Mouse (Mus musculus): ENCODE results near the gene Fv1.

The Fv1 gene

DNA sequence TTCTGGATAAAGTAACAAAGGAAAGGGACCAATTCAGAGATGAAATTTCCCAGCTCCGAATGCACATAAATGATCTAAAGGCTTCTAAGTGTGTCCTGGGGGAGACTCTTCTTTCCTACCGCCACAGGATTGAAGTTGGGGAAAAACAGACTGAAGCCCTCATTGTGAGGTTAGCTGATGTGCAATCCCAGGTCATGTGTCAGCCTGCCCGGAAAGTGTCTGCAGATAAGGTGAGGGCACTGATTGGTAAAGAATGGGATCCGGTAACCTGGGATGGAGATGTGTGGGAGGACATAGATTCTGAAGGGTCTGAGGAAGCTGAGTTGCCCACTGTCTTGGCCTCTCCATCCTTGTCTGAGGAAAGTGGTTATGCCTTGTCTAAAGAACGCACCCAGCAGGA lies 459 bp downstream of the Fv1 start:
- H3K27me3 ChIP-seq (ENCODE audit: control insufficient read depth, insufficient read depth, low read length, poor library complexity, severe bottlenecking), result no peaks in the 10 kb centered on the region
- no peak for DNase-seq (ENCODE audit: low read depth, low spot score)
- no peaks in the 10 kb centered on the region; the same call in 1 of the 2 replicates for H3K36me3 ChIP-seq (ENCODE audit: control insufficient read depth, insufficient read depth, low read length, poor library complexity, severe bottlenecking)

DNA sequence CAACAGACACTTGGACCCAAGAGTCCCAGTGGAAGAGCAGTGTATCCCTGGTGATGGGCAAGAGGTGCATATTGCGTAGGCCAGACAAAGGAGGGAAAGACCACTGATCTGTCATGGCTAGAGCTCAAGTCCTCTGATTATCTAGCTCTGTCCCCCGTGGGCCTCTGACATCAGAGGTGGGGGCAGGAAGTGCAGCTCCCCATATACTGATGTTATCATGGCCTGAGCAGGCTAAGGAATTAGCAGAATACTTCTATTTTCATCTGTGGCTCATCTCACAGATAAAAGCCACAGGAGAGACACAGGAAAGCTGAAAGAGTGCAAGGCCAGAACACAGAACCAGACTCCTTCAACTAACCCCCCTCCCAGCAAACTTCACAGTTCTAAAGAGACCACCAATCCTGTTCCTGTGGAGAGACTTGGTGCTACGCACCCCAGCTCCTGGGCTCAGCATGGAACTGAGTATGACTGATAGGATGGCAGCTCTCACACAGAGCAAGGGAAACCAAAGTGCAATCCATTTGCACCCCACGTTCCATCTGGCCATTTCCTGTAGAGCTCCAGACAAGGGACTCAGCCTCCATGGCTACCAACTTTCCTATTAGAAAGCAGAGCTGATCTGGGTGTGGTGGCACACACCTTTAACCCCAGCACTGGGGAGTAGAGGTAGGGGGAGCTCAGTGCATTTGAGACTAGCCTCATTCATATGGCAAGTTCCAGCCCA lies 7.2 kb downstream of the Fv1 start:
- Histone ChIP-seq H3K27me3 (ENCODE audit: control insufficient read depth, insufficient read depth, low read length, poor library complexity, severe bottlenecking) (no peaks in the 10 kb centered on the region), H3K36me3 (ENCODE audit: control insufficient read depth, insufficient read depth, low read length, poor library complexity, severe bottlenecking) (peaks cover 10% of the 10 kb centered on the region; the same call in 1 of the 2 replicates)
- DNase-seq (ENCODE audit: low read depth, low spot score), result no peak

DNA sequence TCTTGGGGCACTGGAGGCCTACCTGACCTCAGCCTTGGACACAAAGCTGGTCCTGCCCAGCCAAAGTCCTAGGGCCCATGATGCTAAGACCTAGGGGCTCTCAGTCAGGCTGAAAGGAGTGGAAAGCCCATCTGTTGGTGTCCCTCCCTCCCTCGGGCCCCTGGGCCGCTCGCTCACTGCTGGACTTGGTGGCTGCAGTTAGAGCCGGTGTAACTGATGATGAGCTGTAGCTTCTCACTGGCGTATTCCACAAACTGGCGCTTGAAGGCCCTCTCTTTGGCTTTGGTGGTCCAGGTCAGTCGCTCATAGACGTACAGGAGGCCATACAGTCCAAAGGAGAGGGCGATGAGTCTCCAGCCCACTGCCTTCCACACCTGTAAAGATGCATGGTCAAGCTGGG lies 9.8 kb downstream of the Fv1 start:
- Histone ChIP-seq H3K27me3 (ENCODE audit: control insufficient read depth, insufficient read depth, low read length, poor library complexity, severe bottlenecking) (no peaks in the 10 kb centered on the region), H3K36me3 (ENCODE audit: control insufficient read depth, insufficient read depth, low read length, poor library complexity, severe bottlenecking) (peaks cover 16% of the 10 kb centered on the region)
- no peak for DNase-seq (ENCODE audit: low read depth, low spot score)

DNA sequence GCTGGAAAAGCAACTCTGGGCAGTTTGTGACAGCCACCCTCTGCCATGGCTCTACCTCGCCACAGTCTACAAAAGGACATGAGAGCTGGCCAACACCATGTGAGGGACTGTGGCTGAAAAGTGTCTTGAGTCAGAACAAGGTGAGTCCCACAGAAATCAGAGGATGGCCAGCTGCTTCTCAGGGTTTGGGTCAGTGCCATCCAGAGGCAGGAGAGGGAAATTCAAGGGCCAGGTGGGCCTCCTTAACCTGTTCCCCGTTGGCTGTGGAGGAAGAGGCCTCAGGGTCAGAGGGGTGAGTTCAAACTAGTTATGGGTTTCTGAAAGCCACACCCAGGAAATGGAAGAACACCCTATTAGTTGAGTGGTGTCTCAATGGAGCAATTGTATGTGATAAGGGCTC lies 10.7 kb downstream of the Fv1 start:
- no peak for DNase-seq (ENCODE audit: low read depth, low spot score)
- no peaks in the 10 kb centered on the region for H3K27me3 ChIP-seq (ENCODE audit: control insufficient read depth, insufficient read depth, low read length, poor library complexity, severe bottlenecking)
- H3K36me3 ChIP-seq (ENCODE audit: control insufficient read depth, insufficient read depth, low read length, poor library complexity, severe bottlenecking), result peaks cover 16% of the 10 kb centered on the region

DNA sequence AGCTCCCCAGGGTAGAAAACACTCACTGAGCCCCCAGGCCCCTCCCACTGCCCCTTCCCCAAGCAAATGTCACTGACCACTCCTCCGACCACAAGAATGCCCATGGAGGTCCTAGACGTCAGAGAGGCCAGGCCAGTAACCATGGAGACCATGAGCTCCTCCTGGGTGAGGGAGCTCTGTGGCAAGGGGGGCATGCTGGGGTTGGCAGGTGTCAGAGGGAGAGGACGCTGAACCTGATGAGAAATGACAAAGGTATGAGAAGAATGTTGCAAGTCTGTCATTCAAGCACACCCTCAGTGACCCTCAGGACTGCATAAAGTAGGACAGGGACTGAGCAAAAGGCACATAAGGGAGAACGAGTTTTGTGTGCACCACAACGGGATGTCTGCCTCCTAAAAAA lies 11.1 kb downstream of the Fv1 start:
- Histone ChIP-seq H3K36me3 (ENCODE audit: control insufficient read depth, insufficient read depth, low read length, poor library complexity, severe bottlenecking) (peaks cover 16% of the 10 kb centered on the region), H3K27me3 (ENCODE audit: control insufficient read depth, insufficient read depth, low read length, poor library complexity, severe bottlenecking) (no peaks in the 10 kb centered on the region)
- DNase-seq (ENCODE audit: low read depth, low spot score), result no peak

DNA sequence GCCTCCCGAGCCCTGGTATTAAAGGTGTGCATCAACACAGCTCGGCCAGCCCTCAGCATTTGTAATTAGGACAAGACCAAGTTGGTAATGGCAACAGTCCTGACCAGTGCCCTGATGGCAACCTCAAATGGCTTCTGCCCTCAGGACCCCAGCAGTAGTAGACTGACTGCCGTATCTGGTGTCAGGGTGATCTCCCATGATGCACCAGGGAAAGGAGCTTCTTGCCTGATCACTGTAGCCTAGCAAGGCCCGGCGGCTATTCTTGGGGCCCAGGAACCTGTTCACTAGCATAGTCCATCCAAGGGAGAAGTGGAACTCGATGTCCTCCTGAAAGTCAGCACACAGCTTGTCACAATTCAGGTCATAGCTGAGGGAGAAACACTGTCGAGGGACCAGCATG lies 13.0 kb downstream of the Fv1 start:
- peaks cover 20% of the 10 kb centered on the region for H3K36me3 ChIP-seq (ENCODE audit: control insufficient read depth, insufficient read depth, low read length, poor library complexity, severe bottlenecking)
- no peak for DNase-seq (ENCODE audit: low read depth, low spot score)
- no peaks in the 10 kb centered on the region for H3K27me3 ChIP-seq (ENCODE audit: control insufficient read depth, insufficient read depth, low read length, poor library complexity, severe bottlenecking)

DNA sequence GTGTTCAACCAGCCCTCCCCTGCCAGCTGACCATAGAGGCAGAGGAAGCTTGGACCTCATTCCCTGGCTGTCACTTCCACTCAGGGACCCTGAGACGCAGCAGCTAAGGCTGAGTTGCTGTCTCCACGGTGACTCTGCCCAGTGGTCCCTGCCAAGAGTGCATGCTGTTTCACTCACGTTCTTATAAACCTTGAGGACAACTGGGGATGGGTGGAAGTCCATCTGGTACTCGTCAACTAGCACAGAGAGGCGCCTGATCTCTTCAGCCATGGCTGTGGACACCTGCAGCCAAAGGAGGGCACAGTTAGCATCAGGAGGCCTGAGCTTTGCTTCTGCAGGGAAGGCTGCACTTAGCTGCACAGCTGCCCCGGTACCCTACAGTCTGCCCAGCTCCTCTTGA lies 14.3 kb downstream of the Fv1 start:
- Histone ChIP-seq H3K36me3 (ENCODE audit: control insufficient read depth, insufficient read depth, low read length, poor library complexity, severe bottlenecking) (peaks cover 20% of the 10 kb centered on the region), H3K27me3 (ENCODE audit: control insufficient read depth, insufficient read depth, low read length, poor library complexity, severe bottlenecking) (no peaks in the 10 kb centered on the region)
- DNase-seq (ENCODE audit: low read depth, low spot score), result no peak

DNA sequence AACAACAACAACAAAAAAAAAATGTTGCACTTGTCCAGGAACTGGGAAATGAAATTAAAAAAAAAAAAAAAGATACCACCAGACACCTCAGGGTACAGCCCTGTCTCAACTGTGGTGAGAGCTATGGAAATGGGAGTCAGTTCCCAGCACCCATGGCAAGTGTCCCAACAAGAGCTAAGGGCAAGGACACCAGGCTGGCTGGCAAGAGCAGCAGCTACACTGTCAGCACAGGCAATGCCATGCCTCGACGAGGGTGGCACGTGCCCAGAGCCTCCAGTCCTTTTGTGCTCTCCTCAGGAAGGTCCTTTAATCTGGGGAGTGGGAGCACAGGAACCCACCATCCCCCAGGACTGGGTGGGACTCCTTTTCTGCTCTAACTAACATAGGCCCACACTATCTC lies 15.4 kb downstream of the Fv1 start:
- Histone ChIP-seq H3K36me3 (ENCODE audit: control insufficient read depth, insufficient read depth, low read length, poor library complexity, severe bottlenecking) (peaks cover 16% of the 10 kb centered on the region), H3K27me3 (ENCODE audit: control insufficient read depth, insufficient read depth, low read length, poor library complexity, severe bottlenecking) (no peaks in the 10 kb centered on the region)
- DNase-seq (ENCODE audit: low read depth, low spot score), result no peak

DNA sequence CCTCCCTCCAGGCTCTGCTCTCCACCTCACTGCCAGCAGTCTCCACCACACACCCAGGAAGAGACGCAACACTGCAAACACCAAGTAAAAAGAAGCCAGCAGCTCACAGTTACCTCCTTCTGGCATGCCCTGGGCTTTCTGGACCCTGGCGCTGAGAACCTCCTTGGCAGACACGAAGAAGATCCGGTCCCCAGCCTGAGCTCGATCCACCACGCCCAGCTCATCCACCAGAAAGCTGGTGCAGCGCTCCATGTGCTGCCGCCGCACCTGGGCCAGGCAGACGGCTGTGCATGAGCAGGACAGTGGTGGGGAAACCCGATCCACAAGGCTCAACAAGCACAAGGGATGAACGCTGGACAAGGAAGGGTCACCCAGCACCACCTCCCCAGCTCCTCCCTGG lies 17.4 kb downstream of the Fv1 start:
- Histone ChIP-seq H3K27me3 (ENCODE audit: control insufficient read depth, insufficient read depth, low read length, poor library complexity, severe bottlenecking) (no peaks in the 10 kb centered on the region), H3K36me3 (ENCODE audit: control insufficient read depth, insufficient read depth, low read length, poor library complexity, severe bottlenecking) (peaks cover 14% of the 10 kb centered on the region)
- no peak for DNase-seq (ENCODE audit: low read depth, low spot score)

DNA sequence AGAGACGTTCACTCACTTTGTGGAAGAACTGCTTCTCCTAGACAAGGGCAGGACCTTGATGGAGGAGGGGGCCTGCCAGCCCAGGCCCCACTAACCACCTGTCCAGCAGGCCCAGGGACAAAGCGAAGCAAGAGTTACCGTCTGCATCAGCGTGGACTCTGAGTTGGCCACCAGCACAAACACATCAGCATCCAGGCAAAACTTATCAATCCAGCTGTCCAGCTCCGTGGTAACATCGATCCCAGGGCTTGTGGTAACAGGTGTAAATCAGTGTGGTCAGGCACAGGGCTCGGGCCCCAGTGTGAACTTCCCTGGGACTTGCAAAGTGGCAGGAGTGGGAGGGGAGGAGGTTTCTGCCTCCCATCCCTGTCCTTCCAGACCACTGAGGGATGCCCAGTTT lies 18.5 kb downstream of the Fv1 start:
- no peak for DNase-seq (ENCODE audit: low read depth, low spot score)
- Histone ChIP-seq H3K36me3 (ENCODE audit: control insufficient read depth, insufficient read depth, low read length, poor library complexity, severe bottlenecking) (peaks cover 10% of the 10 kb centered on the region), H3K27me3 (ENCODE audit: control insufficient read depth, insufficient read depth, low read length, poor library complexity, severe bottlenecking) (no peaks in the 10 kb centered on the region)

DNA sequence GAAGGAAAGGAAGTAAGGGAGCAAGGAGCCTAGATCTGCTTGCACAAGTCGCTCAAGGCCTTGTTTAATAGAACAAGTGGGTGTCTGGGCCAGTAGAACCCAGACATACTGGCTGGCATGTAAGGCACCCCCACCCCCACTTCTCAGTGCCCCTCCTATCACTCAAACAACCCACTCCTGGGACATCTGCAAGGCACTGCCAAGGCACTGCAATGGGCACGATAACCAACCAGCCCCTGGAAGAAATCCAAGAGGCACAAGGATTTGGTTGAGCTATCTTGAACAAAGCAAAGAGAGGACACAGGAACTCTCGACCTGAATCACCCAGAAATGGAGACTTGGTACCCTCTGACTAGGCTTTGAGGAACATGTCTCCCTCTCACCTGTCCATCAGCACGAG lies 19.5 kb downstream of the Fv1 start:
- no peaks in the 10 kb centered on the region for H3K27me3 ChIP-seq (ENCODE audit: control insufficient read depth, insufficient read depth, low read length, poor library complexity, severe bottlenecking)
- no peak for DNase-seq (ENCODE audit: low read depth, low spot score)
- peaks cover 12% of the 10 kb centered on the region for H3K36me3 ChIP-seq (ENCODE audit: control insufficient read depth, insufficient read depth, low read length, poor library complexity, severe bottlenecking)

DNA sequence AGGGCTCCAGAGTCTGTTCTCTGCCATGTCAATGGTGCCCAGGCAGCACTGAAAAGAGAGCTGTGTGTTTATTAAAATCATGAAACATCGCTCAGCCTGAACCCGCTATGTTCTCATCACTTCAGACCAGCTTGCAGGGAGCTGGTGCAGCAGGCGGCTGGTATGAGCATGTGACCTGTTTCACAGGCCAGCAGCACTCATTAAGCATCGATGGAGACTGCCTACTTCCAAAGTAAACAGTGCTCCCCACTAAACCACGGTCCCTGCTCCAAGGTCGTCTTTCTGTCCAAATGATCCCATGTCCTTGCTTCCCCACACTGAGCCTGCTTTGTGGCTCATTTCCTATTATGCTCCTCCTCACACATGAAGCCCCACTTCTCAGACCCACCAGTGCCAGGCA lies 21.6 kb downstream of the Fv1 start:
- H3K36me3 ChIP-seq (ENCODE audit: control insufficient read depth, insufficient read depth, low read length, poor library complexity, severe bottlenecking), result peaks cover 13% of the 10 kb centered on the region
- no peaks in the 10 kb centered on the region for H3K27me3 ChIP-seq (ENCODE audit: control insufficient read depth, insufficient read depth, low read length, poor library complexity, severe bottlenecking)
- no peak for DNase-seq (ENCODE audit: low read depth, low spot score)

DNA sequence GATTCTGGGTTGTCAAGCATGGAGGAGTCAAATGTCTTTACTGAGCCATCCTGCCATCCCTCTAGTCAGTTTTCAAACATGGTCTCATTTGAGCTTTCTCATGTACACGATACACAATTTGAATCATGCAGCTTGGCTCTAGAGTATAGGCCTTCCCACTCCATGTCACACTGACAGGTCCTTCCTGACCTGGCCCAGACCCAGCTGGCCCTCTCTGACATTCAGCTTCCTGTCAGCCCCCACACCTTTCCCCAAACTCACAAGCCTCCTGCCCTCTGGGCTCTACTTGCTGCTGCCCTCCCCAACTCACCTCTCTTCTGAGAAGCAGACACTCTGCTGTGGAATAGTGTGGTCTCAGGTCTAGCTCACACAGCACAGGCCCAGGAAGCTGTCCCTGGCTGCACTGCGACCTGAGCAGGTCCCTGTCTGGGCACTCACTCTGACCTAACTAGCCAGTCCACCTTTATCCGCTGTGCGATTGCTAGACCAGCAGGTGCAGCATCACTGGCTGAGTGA lies 27.1 kb downstream of the Fv1 start:
- Histone ChIP-seq H3K36me3 (ENCODE audit: control insufficient read depth, insufficient read depth, low read length, poor library complexity, severe bottlenecking) (peaks cover 11% of the 10 kb centered on the region), H3K27me3 (ENCODE audit: control insufficient read depth, insufficient read depth, low read length, poor library complexity, severe bottlenecking) (no peaks in the 10 kb centered on the region)
- DNase-seq (ENCODE audit: low read depth, low spot score), result no peak

DNA sequence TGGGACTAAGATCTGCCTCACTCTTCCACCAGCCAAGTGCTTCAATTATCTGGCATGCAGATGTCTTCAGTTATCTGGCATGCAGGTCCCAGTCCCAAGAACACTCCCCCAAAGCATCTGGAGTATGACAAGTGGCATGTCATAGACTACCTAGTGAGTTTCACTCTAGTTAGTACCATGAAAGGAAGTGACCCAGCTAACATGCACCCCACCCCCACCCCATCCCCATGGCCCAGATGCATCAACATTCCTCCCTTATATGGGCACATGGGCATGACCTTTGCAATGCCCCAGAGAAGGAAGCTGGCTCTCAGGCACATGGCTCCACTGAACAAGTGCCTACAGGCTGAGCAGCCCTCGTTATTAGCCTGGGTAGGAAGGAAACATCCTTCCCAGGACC lies 27.6 kb downstream of the Fv1 start:
- no peaks in the 10 kb centered on the region for H3K27me3 ChIP-seq (ENCODE audit: control insufficient read depth, insufficient read depth, low read length, poor library complexity, severe bottlenecking)
- H3K36me3 ChIP-seq (ENCODE audit: control insufficient read depth, insufficient read depth, low read length, poor library complexity, severe bottlenecking), result peaks cover 10% of the 10 kb centered on the region
- no peak for DNase-seq (ENCODE audit: low read depth, low spot score)

DNA sequence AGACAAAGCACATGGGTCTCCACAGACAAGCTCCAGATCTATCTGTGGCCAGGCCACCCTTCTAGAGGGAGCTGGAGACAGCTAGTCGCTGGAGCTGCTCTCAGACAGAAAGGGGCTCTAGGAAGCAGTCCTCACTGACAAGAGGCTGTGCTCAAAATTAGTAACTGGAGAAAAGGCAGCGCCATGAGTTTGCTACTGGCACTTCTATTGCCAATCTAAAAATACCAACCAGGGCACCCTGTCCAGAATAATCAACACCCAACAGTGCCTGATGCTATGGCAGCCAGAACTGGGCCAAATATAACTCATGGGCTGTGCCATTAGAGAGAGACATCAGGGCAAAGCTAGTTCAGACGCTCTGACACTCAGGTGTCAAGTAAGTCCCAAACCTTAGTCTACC lies 28.6 kb downstream of the Fv1 start:
- no peak for DNase-seq (ENCODE audit: low read depth, low spot score)
- Histone ChIP-seq H3K27me3 (ENCODE audit: control insufficient read depth, insufficient read depth, low read length, poor library complexity, severe bottlenecking) (no peaks in the 10 kb centered on the region), H3K36me3 (ENCODE audit: control insufficient read depth, insufficient read depth, low read length, poor library complexity, severe bottlenecking) (peaks cover 10% of the 10 kb centered on the region)

DNA sequence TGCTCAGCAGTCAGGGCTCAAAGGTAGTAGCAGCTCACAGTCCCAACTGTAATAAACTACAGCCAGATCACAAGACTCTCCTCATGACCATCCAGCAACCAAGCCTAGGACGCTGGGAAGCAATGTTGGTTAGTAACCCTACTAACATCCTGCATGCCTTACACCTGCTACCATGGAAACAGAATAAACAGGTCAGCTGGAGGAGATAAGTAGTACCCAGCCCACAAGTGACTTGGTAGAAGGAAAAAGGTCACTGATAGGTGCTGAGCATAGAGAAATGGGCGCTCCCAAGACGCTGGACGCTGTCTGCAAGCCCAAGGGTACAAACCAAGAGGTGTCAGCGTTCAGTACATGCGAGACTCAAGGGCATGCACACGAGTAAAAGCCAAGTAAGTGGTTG lies 31.7 kb downstream of the Fv1 start:
- DNase-seq (ENCODE audit: low read depth, low spot score), result no peak
- peaks cover 7% of the 10 kb centered on the region for H3K36me3 ChIP-seq (ENCODE audit: control insufficient read depth, insufficient read depth, low read length, poor library complexity, severe bottlenecking)
- no peaks in the 10 kb centered on the region for H3K27me3 ChIP-seq (ENCODE audit: control insufficient read depth, insufficient read depth, low read length, poor library complexity, severe bottlenecking)
